Mouse (Mus musculus) CH12.LX (cell line): ENCODE measurements around the gene Ift22. TPM values are rescaled to one million over a fixed set of nuclear protein-coding genes. Genes with fewer than 3 reads are reported as not detected.

Source experiments
- DNase-seq: peaks from one replicate; pipeline ENCODE4 v3.0.0-alpha.2; 2013; ENCODE audit errors: extremely low read depth
- H3K27ac ChIP-seq: 2 replicates; pipeline ENCODE4 v1.5.1; 2012; ENCODE audit warnings: low read depth, mild to moderate bottlenecking, control low read depth, moderate library complexity; ENCODE audit not compliant: insufficient read depth
- H3K27me3 ChIP-seq: replicated peaks from 2 replicates; pipeline ENCODE3; 2012; ENCODE audit warnings: inconsistent platforms
- H3K36me3 ChIP-seq, 2 experiments: replicated peaks in 1 of 2; 2 replicates each; pipeline versions ENCODE3 to v1.6.1; 2012; ENCODE audit warnings: inconsistent platforms in 1 of 2, low read length in 1 of 2, mild to moderate bottlenecking in 1 of 2, mixed read lengths in 1 of 2, moderate library complexity in 1 of 2; ENCODE audit not compliant: control insufficient read depth in 1 of 2, insufficient read depth in 1 of 2
- H3K4me1 ChIP-seq, 2 experiments: 2 replicates each; pipeline ENCODE4 v1.6.1; 2012; ENCODE audit warnings: inconsistent platforms in 1 of 2, moderate library complexity in 1 of 2; ENCODE audit not compliant: insufficient read depth in 2 of 2, control insufficient read depth in 1 of 2
- H3K4me2 ChIP-seq: 2 replicates; pipeline ENCODE4 v1.6.1; 2012; ENCODE audit warnings: low read depth, mild to moderate bottlenecking, control low read depth; ENCODE audit not compliant: poor library complexity, insufficient read depth, severe bottlenecking
- H3K4me3 ChIP-seq, 3 experiments: fragments of 150-350 bp in 1 of 3; sonication (generic) in 1 of 3; replicated peaks in 1 of 3; 2 replicates each; pipeline versions ENCODE3 to v1.5.1; 2011 to 2012; ENCODE audit warnings: low read depth in 2 of 3, low read length in 2 of 3, mild to moderate bottlenecking in 2 of 3, moderate library complexity in 2 of 3, control low read depth in 1 of 3, improper control_type of control experiment in 1 of 3, inconsistent platforms in 1 of 3, mixed read lengths in 1 of 3; ENCODE audit not compliant: poor library complexity in 1 of 3
- H3K79me2 ChIP-seq: replicated peaks from 2 replicates; pipeline ENCODE4 v1.6.1; 2012; ENCODE audit warnings: mild to moderate bottlenecking, moderate library complexity; ENCODE audit not compliant: control insufficient read depth, poor library complexity, insufficient read depth, severe bottlenecking; ENCODE audit errors: extremely low read depth
- H3K9ac ChIP-seq: 2 replicates; pipeline ENCODE4 v1.6.1; 2012; ENCODE audit warnings: low read depth, mild to moderate bottlenecking, control low read depth, moderate library complexity; ENCODE audit not compliant: insufficient read depth
- H3K9me3 ChIP-seq: replicated peaks from 2 replicates; pipeline ENCODE3; 2012; ENCODE audit warnings: low read length, inconsistent platforms, mixed read lengths
- CHD1 ChIP-seq: IDR thresholded peaks from 2 replicates; pipeline ENCODE4 v1.6.1; 2012; ENCODE audit warnings: low read depth, low read length, improper control_type of control experiment, inconsistent platforms
- CTCF ChIP-seq, 2 experiments: IDR thresholded peaks in 1 of 2; conservative IDR thresholded peaks in 1 of 2; 2 replicates each; pipeline ENCODE4 v1.5.1; 2011 to 2012; ENCODE audit warnings: low read depth in 2 of 2, low read length in 2 of 2, improper control_type of control experiment in 1 of 2, inconsistent platforms in 1 of 2, mild to moderate bottlenecking in 1 of 2, moderate library complexity in 1 of 2
- ELF1 ChIP-seq: IDR thresholded peaks from 2 replicates; pipeline ENCODE4 v1.6.1; 2014; ENCODE audit warnings: low read depth, mild to moderate bottlenecking, inconsistent platforms, low read length, improper control_type of control experiment
- ETS1 ChIP-seq: conservative IDR thresholded peaks from 2 replicates; pipeline ENCODE4 v1.6.1; 2012; ENCODE audit warnings: low read depth, mild to moderate bottlenecking, inconsistent platforms, low read length, improper control_type of control experiment, moderate library complexity
- JUN ChIP-seq: IDR thresholded peaks from 2 replicates; pipeline ENCODE4 v1.6.1; 2011; ENCODE audit warnings: low read depth, mild to moderate bottlenecking, low read length, improper control_type of control experiment, moderate library complexity; ENCODE audit not compliant: insufficient read depth
- NRF1 ChIP-seq: IDR thresholded peaks from 2 replicates; pipeline ENCODE4 v1.6.1; 2014; ENCODE audit warnings: low read depth, mild to moderate bottlenecking, inconsistent platforms, low read length, improper control_type of control experiment, moderate library complexity
- PAX5 ChIP-seq: IDR thresholded peaks from 2 replicates; pipeline ENCODE4 v1.6.1; 2012; ENCODE audit warnings: low read length, inconsistent platforms, mixed read lengths
- TCF12 ChIP-seq: IDR thresholded peaks from 2 replicates; pipeline ENCODE4 v1.6.1; 2014; ENCODE audit warnings: low read depth, mild to moderate bottlenecking, inconsistent platforms, low read length, improper control_type of control experiment
- dilution Hi-C: fragments of 300-500 bp; cut with MboI; formaldehyde crosslinking; loops from 2 replicates; pipeline ENCODE4 v1.14.3; 2020; ENCODE audit warnings: low sequenced_read_pairs; ENCODE audit not compliant: extremely low pct_unique_long_range_greater_than_20kb, extremely low pct_ligation_motif_present
- in situ Hi-C: fragments of 300-500 bp; cut with MboI; formaldehyde crosslinking; loops from 3 replicates; pipeline ENCODE4 v1.14.3; 2019; ENCODE audit warnings: low sequenced_read_pairs, low pct_ligation_motif_present, low pct_unique_long_range_greater_than_20kb, mixed read lengths
- polyA plus RNA-seq: library from polyadenylated mRNA; unstranded; fragments of >175 nt; gene quantifications from 2 replicates; pipeline ENCODE4 v1.2.1, GENCODE M21; 2012; ENCODE audit warnings: low read depth; ENCODE audit not compliant: insufficient read length
- total RNA-seq, 2 experiments: library from RNA; depleted of rRNA; stranded (reverse); fragments of 300-350 nt in 1 of 2; fragments of >200 nt in 1 of 2; gene quantifications; 2 replicates each; pipeline ENCODE4 v1.2.3; 2012 to 2014

The Ift22 gene
- total and polyA plus RNA-seq, 3 experiments, result 16.8 to 39.6 (median 18.5) TPM

DNA sequence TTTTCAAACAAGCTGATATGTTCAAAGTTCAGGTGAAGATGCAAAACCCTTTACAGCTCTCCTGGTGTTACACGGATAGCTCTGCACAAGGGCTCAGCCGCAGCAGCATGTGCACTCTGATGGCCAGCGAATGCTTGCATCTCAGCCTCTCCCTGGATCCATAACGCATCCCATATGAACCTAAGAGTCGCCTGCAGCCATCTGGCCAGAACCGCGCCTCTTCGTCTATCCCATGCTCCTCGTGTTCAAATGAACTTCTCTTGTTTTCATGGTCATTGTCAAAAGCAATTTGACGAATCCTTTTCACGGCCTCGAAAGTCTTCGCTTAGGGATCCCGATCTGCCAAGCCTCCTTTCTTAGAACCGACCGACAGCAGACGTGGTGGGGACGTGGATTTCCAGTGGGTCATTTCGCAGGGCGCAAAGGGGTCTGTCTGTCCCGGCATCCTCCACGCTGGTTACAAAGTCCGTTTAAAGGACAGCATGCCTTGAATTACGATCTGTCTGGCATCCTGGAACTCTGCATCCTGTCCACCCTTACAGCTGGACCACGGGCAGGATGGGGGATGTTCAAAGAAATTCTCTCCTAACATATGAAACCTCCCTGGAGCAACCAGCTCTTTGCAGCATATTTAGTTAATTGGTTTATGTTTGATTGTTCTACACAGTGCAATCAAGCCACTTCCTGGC is 13.0 kb upstream of the Ift22 start:
- in situ Hi-C loops (no loop called here), dilution Hi-C loops (no loop called here)
- H3K4me3 ChIP-seq, result no peak overlapping the region
- H3K27ac ChIP-seq, result no peak overlapping the region
- peaks cover 56% of the 10 kb centered on the region for H3K27me3 ChIP-seq
- no peaks in the 10 kb centered on the region for H3K36me3 ChIP-seq
- TF ChIP-seq JUN, result no peak
- TF ChIP-seq PAX5, result no peak
- TF ChIP-seq TCF12, result no peak
- TF ChIP-seq ELF1, result no peak
- no peak for TF ChIP-seq CHD1
- H3K4me2 ChIP-seq, result no peak overlapping the region
- no peaks in the 10 kb centered on the region for H3K4me1 ChIP-seq
- no peak for DNase-seq
- no peaks in the 10 kb centered on the region for H3K9me3 ChIP-seq
- no peaks in the 10 kb centered on the region for H3K79me2 ChIP-seq
- H3K9ac ChIP-seq, result no peak overlapping the region

- no peak for DNase-seq
- no peaks in the 10 kb centered on the region for H3K9me3 ChIP-seq
- H3K36me3 ChIP-seq, result no peaks in the 10 kb centered on the region
- H3K4me2 ChIP-seq, result no peak overlapping the region
- dilution Hi-C loops, result no loop called here
- no peaks in the 10 kb centered on the region for H3K4me1 ChIP-seq
- no peak overlapping the region for H3K4me3 ChIP-seq
- H3K9ac ChIP-seq, result no peak overlapping the region
- peak; percentile 20 to 32; a peak in 2 of 4 replicates for TF ChIP-seq CTCF (conservative IDR thresholded peaks at IDR 0.05 in 1 of 2, IDR thresholded peaks at IDR 0.05 in 1 of 2; ENCODE audit: low read depth in 2 of 2, low read length in 2 of 2)
- no peak for TF ChIP-seq ETS1
- no peaks in the 10 kb centered on the region for H3K79me2 ChIP-seq
- no peak overlapping the region for H3K27ac ChIP-seq
- in situ Hi-C loops, result no loop called here
- H3K27me3 ChIP-seq, result peaks cover 59% of the 10 kb centered on the region
Observed at GRCm38 (mm10) chr5:136895529-136895963, 12.4 kb upstream of the Ift22 start.

DNA sequence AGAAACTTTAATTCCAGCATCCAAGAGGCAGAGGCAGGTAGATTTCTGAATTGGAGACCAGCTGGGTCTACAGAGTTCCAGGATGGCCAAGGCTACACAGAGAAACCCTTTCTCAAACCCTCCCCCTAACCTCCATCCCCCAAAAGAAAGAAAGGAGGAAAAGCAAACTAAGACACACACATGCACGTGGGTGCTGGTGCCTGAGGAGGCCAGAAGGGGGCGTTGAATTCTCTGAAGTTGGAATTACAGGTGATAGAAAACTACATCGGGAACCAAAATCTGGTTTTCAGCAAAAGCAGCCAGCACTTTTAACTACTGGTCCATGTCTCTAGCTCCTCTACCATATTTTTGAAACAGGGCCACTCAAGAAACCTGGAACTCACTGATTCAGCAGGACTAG is 3.3 kb upstream of the Ift22 start:
- H3K27me3 ChIP-seq, result peaks cover 17% of the 10 kb centered on the region
- H3K4me2 ChIP-seq, result no peak overlapping the region
- H3K4me3 ChIP-seq, result no peak overlapping the region
- peaks cover 0 to 16% of the 10 kb centered on the region in 2 experiments; a peak in 2 of 4 replicates for H3K4me1 ChIP-seq
- dilution Hi-C loops (no loop called here), in situ Hi-C loops (no loop called here)
- H3K36me3 ChIP-seq, result no peaks in the 10 kb centered on the region
- H3K27ac ChIP-seq, result no peak overlapping the region
- TF ChIP-seq NRF1 (no peak), CHD1 (no peak), CTCF (conservative IDR thresholded peaks at IDR 0.05 in 1 of 2, IDR thresholded peaks at IDR 0.05 in 1 of 2; ENCODE audit: low read depth in 2 of 2, low read length in 2 of 2) (peak in 1 of 2 experiments; percentile 2; a peak in 1 of 4 replicates)
- H3K79me2 ChIP-seq, result no peaks in the 10 kb centered on the region
- H3K9ac ChIP-seq, result no peak overlapping the region
- DNase-seq, result no peak
- H3K9me3 ChIP-seq, result peaks cover 5% of the 10 kb centered on the region
